Mouse (Mus musculus) stomach, embryonic 16.5 days (tissue): ENCODE measurements at regions not wholly inside any gene's neighbourhood (a gene's known extent, or its start where the extent isn't known, plus 50 kb on each side); places are given as distances from the start of the nearest gene placed in this dataset.

Experiments
- ATAC-seq: fragments of 200-750 bp; cut with Nextera tagmentation; 2 replicates; pipeline ENCODE4 v1.8.0; 2017; ENCODE audit warnings: moderate number of reproducible peaks, moderate TSS enrichment; ENCODE audit not compliant: insufficient read depth, low FRiP score
- H3K27ac ChIP-seq: fragments of 300-500 bp; sonication (generic); 2 replicates; pipeline ENCODE4 v1.5.1; 2014; ENCODE audit warnings: low read length
- H3K27me3 ChIP-seq: fragments of 300-500 bp; sonication (generic); 2 replicates; pipeline ENCODE4 v1.6.1; 2014; ENCODE audit warnings: low read length, control low read depth, mixed read lengths; ENCODE audit not compliant: control insufficient read depth, insufficient read depth
- H3K36me3 ChIP-seq: fragments of 300-500 bp; sonication (generic); 2 replicates; pipeline ENCODE4 v1.6.1; 2014; ENCODE audit warnings: low read length; ENCODE audit not compliant: control insufficient read depth, insufficient read depth
- H3K4me1 ChIP-seq: fragments of 300-500 bp; sonication (generic); 2 replicates; pipeline ENCODE4 v1.6.1; 2014; ENCODE audit warnings: low read length, control low read depth, mixed read lengths; ENCODE audit not compliant: control insufficient read depth, insufficient read depth
- H3K4me2 ChIP-seq: fragments of 300-500 bp; sonication (generic); 2 replicates; pipeline ENCODE4 v1.6.1; 2014; ENCODE audit warnings: low read depth, low read length, mixed read lengths
- H3K4me3 ChIP-seq: fragments of 300-500 bp; sonication (generic); replicated peaks from 2 replicates; pipeline ENCODE4 v1.5.1; 2014; ENCODE audit warnings: mild to moderate bottlenecking, low read length
- H3K9ac ChIP-seq: fragments of 300-500 bp; sonication (generic); 2 replicates; pipeline ENCODE4 v1.6.1; 2014; ENCODE audit warnings: low read length
- H3K9me3 ChIP-seq: fragments of 300-500 bp; sonication (generic); replicated peaks from 2 replicates; pipeline ENCODE4 v1.6.1; 2016; ENCODE audit warnings: low read length, control low read depth; ENCODE audit not compliant: control insufficient read depth
- WGBS: fragments of 180-500 bp; shearing (Covaris S2); extraction: QIAGEN DNeasy Blood & Tissue Kit; methylation state at CpG from one replicate; pipeline ENCODE4 v1.1.7; 2014; 5-methylcytosine and 5-hydroxymethylcytosine counted together

DNA sequence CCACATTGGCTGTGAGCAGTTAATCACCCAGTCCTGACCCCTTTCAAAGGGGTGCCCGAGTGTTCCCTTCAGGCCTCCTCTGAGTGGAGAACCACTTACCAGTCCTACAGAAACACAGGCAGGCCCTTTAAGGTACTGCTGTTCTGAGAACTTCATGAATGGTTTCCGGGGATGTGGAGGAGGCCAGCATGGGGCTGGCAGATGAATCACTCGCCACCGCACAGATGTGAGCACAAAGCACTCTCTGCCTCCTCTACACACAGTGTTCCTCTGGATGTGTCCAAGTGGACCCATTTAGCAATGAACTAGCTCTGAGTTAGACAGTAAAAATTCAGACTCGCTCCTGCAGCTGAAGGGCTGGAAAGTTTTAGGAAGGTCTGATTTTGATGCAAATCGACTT lies 96.8 kb upstream of the Cbln4 start:
- H3K36me3 ChIP-seq = no peaks in the 10 kb centered on the region
- no peak overlapping the region for H3K4me2 ChIP-seq
- H3K4me3 ChIP-seq = no peak overlapping the region
- WGBS = 49% methylated on average over 6 of the region's 6 CpGs
- no peak overlapping the region for H3K27ac ChIP-seq
- no peak overlapping the region for H3K9ac ChIP-seq
- no peaks in the 10 kb centered on the region; the same call in 1 of the 2 replicates for H3K9me3 ChIP-seq
- no peak for ATAC-seq
- H3K27me3 ChIP-seq = no peaks in the 10 kb centered on the region
- H3K4me1 ChIP-seq = no peaks in the 10 kb centered on the region

- H3K9me3 ChIP-seq = no peaks in the 10 kb centered on the region; the same call in 1 of the 2 replicates
- H3K4me3 ChIP-seq = no peak overlapping the region
- no peaks in the 10 kb centered on the region for H3K27me3 ChIP-seq
- H3K27ac ChIP-seq = no peak overlapping the region
- ATAC-seq = no peak
- no peaks in the 10 kb centered on the region for H3K4me1 ChIP-seq
- H3K4me2 ChIP-seq = no peak overlapping the region
- no peaks in the 10 kb centered on the region for H3K36me3 ChIP-seq
- H3K9ac ChIP-seq = no peak overlapping the region
- 28% methylated on average over 9 of the region's 9 CpGs for WGBS
These were observed 100.0 kb upstream of the Cbln4 start for GRCm38 (mm10) chr2:172143269-172143668.

GRCm38 (mm10) chr2:172148736-172149135 lies 99.6 kb upstream of the Mc3r start:
- ATAC-seq = no peak
- Histone ChIP-seq H3K4me2 (no peak overlapping the region), H3K4me3 (no peak overlapping the region), H3K27me3 (no peaks in the 10 kb centered on the region), H3K36me3 (no peaks in the 10 kb centered on the region), H3K27ac (no peak overlapping the region), H3K4me1 (no peaks in the 10 kb centered on the region), H3K9ac (no peak overlapping the region), H3K9me3 (peaks cover 4% of the 10 kb centered on the region)
- WGBS = 81% methylated on average over 4 of the region's 4 CpGs

DNA sequence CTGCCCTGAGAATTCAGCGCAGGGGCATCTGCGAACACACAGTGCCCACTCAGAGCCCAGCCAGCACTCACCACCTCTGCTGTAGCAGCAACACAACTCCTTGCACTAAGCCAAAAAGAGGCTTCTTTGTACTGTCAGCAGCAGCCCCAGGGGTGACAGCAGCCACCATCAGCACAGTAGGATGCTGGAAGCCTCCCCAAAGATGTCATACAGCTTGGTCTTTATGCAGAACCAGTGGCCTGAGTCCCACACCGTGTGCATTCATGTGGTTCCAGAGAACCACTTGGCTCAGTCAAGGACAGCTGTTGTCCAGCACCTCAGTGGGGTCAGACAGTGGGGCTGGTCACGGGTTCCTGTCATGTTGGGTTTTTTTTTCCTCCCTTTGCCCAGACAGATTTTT lies 98.6 kb upstream of the Mc3r start:
- H3K4me1 ChIP-seq = no peaks in the 10 kb centered on the region
- H3K27ac ChIP-seq = no peak overlapping the region
- no peak overlapping the region for H3K4me2 ChIP-seq
- no peak for ATAC-seq
- peaks cover 4% of the 10 kb centered on the region for H3K9me3 ChIP-seq
- no peaks in the 10 kb centered on the region for H3K27me3 ChIP-seq
- H3K36me3 ChIP-seq = no peaks in the 10 kb centered on the region
- WGBS = 79% methylated on average over 4 of the region's 4 CpGs
- no peak overlapping the region for H3K4me3 ChIP-seq
- no peak overlapping the region for H3K9ac ChIP-seq

DNA sequence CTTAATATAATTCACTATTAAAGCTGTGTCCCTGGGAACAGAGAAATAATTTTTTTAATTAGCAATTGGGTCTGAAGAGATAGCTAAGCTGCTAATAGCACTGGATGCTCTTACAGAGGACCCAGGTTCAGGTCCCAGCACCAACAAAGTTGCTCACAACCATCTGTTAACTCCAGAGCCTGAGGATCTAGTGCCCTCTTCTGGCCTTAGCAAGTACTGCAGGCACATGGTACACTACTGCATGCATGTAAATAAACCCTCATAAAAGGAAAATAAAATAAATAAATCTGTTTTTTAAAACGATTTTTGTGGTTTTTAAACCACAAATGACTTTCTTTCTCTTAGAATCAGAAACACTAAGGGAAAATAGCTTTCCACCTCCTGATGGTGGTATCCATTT lies 97.4 kb upstream of the Mc3r start:
- Histone ChIP-seq H3K27ac (no peak overlapping the region), H3K36me3 (no peaks in the 10 kb centered on the region), H3K4me3 (no peak overlapping the region), H3K4me1 (no peaks in the 10 kb centered on the region), H3K27me3 (no peaks in the 10 kb centered on the region), H3K4me2 (no peak overlapping the region), H3K9me3 (peaks cover 4% of the 10 kb centered on the region), H3K9ac (no peak overlapping the region)
- 74% methylated on average over 1 of the region's 1 CpGs for WGBS
- ATAC-seq = no peak

- H3K9me3 ChIP-seq = no peaks in the 10 kb centered on the region
- no peak overlapping the region for H3K4me3 ChIP-seq
- no peaks in the 10 kb centered on the region for H3K27me3 ChIP-seq
- no peaks in the 10 kb centered on the region for H3K4me1 ChIP-seq
- no peak overlapping the region for H3K27ac ChIP-seq
- no peak overlapping the region for H3K9ac ChIP-seq
- no peak overlapping the region for H3K4me2 ChIP-seq
- 90% methylated on average over 16 of the region's 16 CpGs for WGBS
- no peaks in the 10 kb centered on the region for H3K36me3 ChIP-seq
- ATAC-seq = no peak
These were observed 88.4 kb upstream of the Mc3r start for GRCm38 (mm10) chr2:172159909-172160308.

GRCm38 (mm10) chr2:172177371-172177770 lies 70.9 kb upstream of the Mc3r start:
- Histone ChIP-seq H3K9ac (no peak overlapping the region), H3K27ac (no peak overlapping the region), H3K4me3 (no peak overlapping the region), H3K27me3 (no peaks in the 10 kb centered on the region), H3K4me1 (no peaks in the 10 kb centered on the region), H3K4me2 (no peak overlapping the region), H3K36me3 (no peaks in the 10 kb centered on the region), H3K9me3 (0 out of 2 replicates have a peak, but pooled peaks cover 3% of the 10 kb centered on the region)
- no peak for ATAC-seq
- 89% methylated on average over 10 of the region's 10 CpGs for WGBS

DNA sequence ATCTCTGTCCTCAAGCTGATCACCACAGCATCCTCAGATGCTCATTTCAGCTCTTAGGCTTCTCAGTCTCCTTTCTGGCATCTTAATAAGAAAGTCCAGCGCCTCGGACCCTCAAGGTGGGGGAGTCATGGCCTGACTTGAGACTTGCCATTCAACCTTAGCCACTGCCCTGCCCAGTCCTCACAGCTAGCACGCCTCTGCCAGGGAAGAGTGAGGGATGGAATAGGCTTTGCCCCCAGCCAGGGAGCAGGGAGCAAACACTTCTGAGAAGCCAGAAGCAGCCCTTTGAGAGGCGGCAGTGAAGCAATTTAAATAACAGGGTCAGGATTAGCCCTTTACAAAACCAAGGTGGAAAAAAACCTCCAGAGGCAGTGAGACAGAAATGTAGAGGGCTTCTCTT lies 69.0 kb upstream of the Mc3r start:
- no peaks in the 10 kb centered on the region for H3K36me3 ChIP-seq
- 56% methylated on average over 4 of the region's 4 CpGs for WGBS
- H3K4me3 ChIP-seq = no peak overlapping the region
- no peak overlapping the region for H3K27ac ChIP-seq
- no peaks in the 10 kb centered on the region for H3K4me1 ChIP-seq
- no peak overlapping the region for H3K4me2 ChIP-seq
- 0 out of 2 replicates have a peak, but pooled peaks cover 3% of the 10 kb centered on the region for H3K9me3 ChIP-seq
- no peak overlapping the region for H3K9ac ChIP-seq
- ATAC-seq = no peak
- no peaks in the 10 kb centered on the region for H3K27me3 ChIP-seq

- Histone ChIP-seq H3K4me1 (no peaks in the 10 kb centered on the region), H3K9ac (no peak overlapping the region), H3K4me2 (no peak overlapping the region), H3K27ac (no peak overlapping the region), H3K9me3 (no peaks in the 10 kb centered on the region), H3K4me3 (no peak overlapping the region), H3K27me3 (no peaks in the 10 kb centered on the region), H3K36me3 (no peaks in the 10 kb centered on the region)
- ATAC-seq = no peak
- 32% methylated on average over 11 of the region's 11 CpGs for WGBS
These were observed 50.5 kb upstream of the Mc3r start for GRCm38 (mm10) chr2:172197746-172198145.
